Mouse (Mus musculus) heart, postnatal 0 days (tissue): ENCODE results near the gene Esrrg. TPM values are rescaled to one million over a fixed set of nuclear protein-coding genes. Genes with fewer than 3 reads are reported as not detected.
A peak's percentile ranks its signal among the peaks of the same experiment; 100 is the strongest.

Experiments used
- ATAC-seq: fragments of 200-750 bp; cut with Nextera tagmentation; 2 replicates; pipeline ENCODE4 v1.8.0; 2017; ENCODE audit warnings: low read depth, moderate number of reproducible peaks, moderate library complexity; ENCODE audit not compliant: insufficient read depth
- DNase-seq: peaks from one replicate; pipeline ENCODE4 v3.0.0-alpha.2; 2016; ENCODE audit warnings: low spot score
- H3K27ac ChIP-seq: fragments of 300-500 bp; sonication (generic); 2 replicates; pipeline ENCODE4 v1.5.1; 2014; ENCODE audit warnings: low read depth, mild to moderate bottlenecking
- H3K27me3 ChIP-seq: fragments of 300-500 bp; sonication (generic); 2 replicates; pipeline ENCODE4 v1.6.1; 2014; ENCODE audit warnings: low read length, mixed read lengths; ENCODE audit not compliant: control insufficient read depth, insufficient read depth
- H3K36me3 ChIP-seq: fragments of 300-500 bp; sonication (generic); replicated peaks from 2 replicates; pipeline ENCODE4 v1.6.1; 2014; ENCODE audit warnings: low read length, mixed read lengths; ENCODE audit not compliant: control insufficient read depth, insufficient read depth
- H3K4me1 ChIP-seq: fragments of 300-500 bp; sonication (generic); 2 replicates; pipeline ENCODE4 v1.6.1; 2014; ENCODE audit warnings: antibody characterized with exemption; ENCODE audit not compliant: control insufficient read depth, insufficient read depth
- H3K4me2 ChIP-seq: fragments of 300-500 bp; sonication (generic); 2 replicates; pipeline ENCODE4 v1.6.1; 2014; ENCODE audit warnings: low read depth, mild to moderate bottlenecking, low read length, moderate library complexity
- H3K4me3 ChIP-seq: fragments of 300-500 bp; sonication (generic); 2 replicates; pipeline ENCODE4 v1.5.1; 2014; ENCODE audit warnings: low read depth, low read length
- H3K9ac ChIP-seq: fragments of 300-500 bp; sonication (generic); replicated peaks from 2 replicates; pipeline ENCODE4 v1.6.1; 2014; ENCODE audit warnings: low read depth, low read length, mixed read lengths
- H3K9me3 ChIP-seq: fragments of 300-500 bp; sonication (generic); replicated peaks from 2 replicates; pipeline ENCODE4 v1.6.1; 2016; ENCODE audit warnings: low read length; ENCODE audit not compliant: control insufficient read depth
- CTCF ChIP-seq: IDR thresholded peaks from 2 replicates; pipeline ENCODE4 v1.5.1; 2016; ENCODE audit warnings: antibody characterized with exemption, control low read depth, low read depth
- EP300 ChIP-seq: IDR thresholded peaks from 2 replicates; pipeline ENCODE4 v1.6.1; 2016; ENCODE audit warnings: antibody characterized with exemption, low read depth
- WGBS: fragments of 180-500 bp; shearing (Covaris S2); extraction: QIAGEN DNeasy Blood & Tissue Kit; methylation state at CpG from one replicate; pipeline ENCODE4 v1.1.7; 2014; 5-methylcytosine and 5-hydroxymethylcytosine counted together
- polyA plus RNA-seq: library from polyadenylated mRNA; unstranded; fragments of >200 nt; fragmentation: Nextera tagmentation; extraction: Ambion mirVana; gene quantifications from 2 replicates; pipeline ENCODE4 v1.2.1, GENCODE M21; 2015
- total RNA-seq: library from RNA; depleted of rRNA; stranded (reverse); fragments of >200 nt; gene quantifications from 2 replicates; pipeline ENCODE4 v1.2.3, GENCODE M21; 2014; ENCODE audit warnings: low replicate concordance

Esrrg gene
- total and polyA plus RNA-seq, 2 experiments from 2014 or later = 11.5 to 16.8 TPM

DNA sequence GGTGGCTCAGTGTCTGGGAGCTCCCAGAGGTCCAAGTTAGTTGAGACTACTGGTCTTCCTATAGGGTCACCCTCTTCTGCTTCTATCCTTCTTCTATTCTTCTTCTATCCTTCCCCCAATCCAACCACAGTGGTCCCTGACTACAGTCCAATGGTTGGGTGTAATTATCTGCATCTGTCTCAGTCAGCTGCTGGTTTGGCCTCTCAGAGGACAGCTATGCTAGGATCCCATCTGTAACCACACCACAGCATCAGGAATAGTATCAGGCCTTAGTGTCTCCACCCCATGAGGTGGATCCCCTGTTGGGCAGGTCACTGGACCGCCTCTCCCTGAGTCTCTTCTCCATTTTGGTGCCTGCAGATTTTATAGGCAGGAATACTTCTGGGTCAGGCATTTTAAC lies 600.4 kb downstream of the Esrrg start:
- no peak overlapping the region for H3K4me2 ChIP-seq
- H3K27ac ChIP-seq = no peak overlapping the region
- H3K36me3 ChIP-seq = peaks cover 10% of the 10 kb centered on the region; the same call in 1 of the 2 replicates
- ATAC-seq (no peak), DNase-seq (no peak)
- H3K4me1 ChIP-seq = no peaks in the 10 kb centered on the region
- H3K9ac ChIP-seq = no peak overlapping the region
- H3K4me3 ChIP-seq = no peak overlapping the region
- no peak for TF ChIP-seq CTCF
- no peak for TF ChIP-seq EP300
- H3K27me3 ChIP-seq = no peaks in the 10 kb centered on the region
- WGBS = 89% methylated on average over 1 of the region's 1 CpGs
- no peaks in the 10 kb centered on the region for H3K9me3 ChIP-seq

DNA sequence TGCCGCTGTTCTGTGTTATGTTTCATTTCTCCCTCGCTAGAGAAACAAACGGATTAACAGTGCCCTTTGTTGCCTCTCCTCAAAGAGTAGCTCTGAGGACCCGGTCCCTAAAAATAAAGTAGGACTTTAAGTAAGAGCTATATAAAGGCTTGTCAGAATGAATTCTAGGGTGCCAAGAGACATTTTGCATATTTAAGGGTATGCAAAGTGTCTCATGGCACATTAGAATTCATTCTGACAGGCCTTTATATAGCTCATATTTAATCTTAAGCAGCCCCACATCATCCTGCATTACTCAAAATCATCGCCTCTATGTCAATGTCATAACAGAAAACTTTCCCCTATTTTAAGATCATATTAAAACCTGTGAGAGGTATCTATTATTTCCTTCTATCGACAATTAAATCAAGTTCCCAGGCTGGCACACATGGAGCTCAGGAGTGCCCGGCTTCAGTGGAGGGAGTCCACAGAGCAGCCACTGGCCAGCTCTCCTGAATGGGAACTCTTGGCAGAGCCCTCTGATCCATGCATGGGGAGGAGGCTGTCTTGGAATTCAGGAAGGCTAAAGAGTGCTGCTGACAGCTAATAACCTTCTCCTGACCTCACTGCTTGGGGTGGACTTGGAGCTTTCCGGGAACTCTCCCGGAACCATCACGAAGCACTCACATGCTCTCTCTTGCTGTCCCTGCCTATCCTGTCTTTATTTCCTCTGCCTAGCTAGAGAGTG lies 606.5 kb downstream of the Esrrg start:
- WGBS = 26% methylated on average over 10 of the region's 10 CpGs
- TF ChIP-seq CTCF (no peak), EP300 (no peak)
- Histone ChIP-seq H3K9me3 (no peaks in the 10 kb centered on the region), H3K4me2 (peak overlapping the region; percentile 9; the same call in 1 of the 2 replicates), H3K27ac (no peak overlapping the region; the same call in 1 of the 2 replicates), H3K4me1 (no peaks in the 10 kb centered on the region), H3K9ac (no peak overlapping the region), H3K27me3 (no peaks in the 10 kb centered on the region), H3K4me3 (no peak overlapping the region), H3K36me3 (peaks cover 10% of the 10 kb centered on the region; the same call in 1 of the 2 replicates)
- ATAC-seq (no peak), DNase-seq (peak; percentile 43)

DNA sequence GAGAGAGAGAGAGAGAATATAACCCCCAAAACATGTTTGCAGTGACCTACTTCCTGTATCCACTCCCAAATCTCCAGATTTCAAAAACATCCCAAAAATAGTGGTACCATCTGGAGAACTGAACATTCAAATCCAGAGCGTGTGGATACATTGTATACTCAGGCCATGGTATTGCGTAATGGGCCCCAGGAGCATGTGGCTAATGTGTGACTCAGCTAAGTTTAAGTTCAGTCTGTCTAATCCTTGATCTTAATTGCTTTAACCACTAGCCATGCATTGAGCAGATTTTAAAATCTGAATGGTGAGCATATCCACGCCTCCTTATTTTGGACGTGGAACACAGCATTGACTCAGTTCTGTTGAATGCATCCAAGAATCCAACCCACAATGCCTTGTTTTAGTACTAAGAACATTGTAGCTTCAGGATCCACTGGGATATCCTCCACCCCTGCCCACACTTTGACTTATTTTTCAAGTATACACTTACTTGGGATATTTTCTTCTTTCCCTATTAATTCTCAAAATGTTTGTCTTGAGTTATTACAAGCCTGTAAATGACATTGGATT lies 612.7 kb downstream of the Esrrg start:
- no peaks in the 10 kb centered on the region for H3K36me3 ChIP-seq
- no peaks in the 10 kb centered on the region for H3K4me1 ChIP-seq
- H3K27me3 ChIP-seq = no peaks in the 10 kb centered on the region
- H3K9me3 ChIP-seq = no peaks in the 10 kb centered on the region
- TF ChIP-seq EP300 (no peak), CTCF (no peak)
- H3K4me2 ChIP-seq = no peak overlapping the region
- no peak overlapping the region for H3K4me3 ChIP-seq
- WGBS = 81% methylated on average over 4 of the region's 4 CpGs
- DNase-seq = no peak
- no peak overlapping the region for H3K9ac ChIP-seq
- ATAC-seq = no peak
- no peak overlapping the region for H3K27ac ChIP-seq

DNA sequence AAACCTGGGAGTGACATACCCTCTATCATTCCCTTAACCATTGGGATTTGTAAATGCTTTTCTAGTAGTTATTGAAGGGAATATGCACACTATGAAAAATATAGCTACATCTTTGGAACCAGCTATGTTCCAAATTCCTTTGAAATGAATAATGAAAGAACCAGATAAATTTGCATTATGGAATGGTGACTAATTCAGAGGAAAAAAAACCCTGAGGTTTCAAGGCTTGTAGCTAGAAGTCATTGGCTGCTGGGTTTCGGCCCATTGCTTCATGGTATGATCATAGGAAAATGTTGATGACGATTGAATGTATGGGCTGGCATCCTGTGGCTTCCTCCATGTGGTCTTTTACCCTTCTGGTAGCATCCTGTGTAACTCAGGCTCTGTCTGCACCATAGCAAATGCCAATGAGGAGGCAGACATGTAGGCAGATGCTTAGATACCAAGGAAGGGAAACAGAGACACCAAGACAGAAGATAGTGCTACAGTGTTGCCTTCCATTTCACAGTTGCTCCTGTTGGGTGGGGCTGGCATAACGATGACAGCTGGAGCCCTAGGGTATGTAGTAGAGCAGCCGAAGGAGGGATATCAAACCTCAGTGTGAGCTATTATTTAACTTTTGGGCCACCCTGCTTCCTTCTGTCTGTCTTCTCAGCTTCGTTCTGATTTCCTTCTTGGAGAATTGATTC lies 624.6 kb downstream of the Esrrg start:
- Histone ChIP-seq H3K4me1 (no peaks in the 10 kb centered on the region), H3K27ac (no peak overlapping the region), H3K4me3 (no peak overlapping the region), H3K27me3 (no peaks in the 10 kb centered on the region), H3K4me2 (no peak overlapping the region), H3K36me3 (no peaks in the 10 kb centered on the region), H3K9ac (no peak overlapping the region), H3K9me3 (no peaks in the 10 kb centered on the region)
- DNase-seq (no peak), ATAC-seq (no peak)
- WGBS = 75% methylated on average over 5 of the region's 5 CpGs
- TF ChIP-seq EP300 (no peak), CTCF (no peak)

DNA sequence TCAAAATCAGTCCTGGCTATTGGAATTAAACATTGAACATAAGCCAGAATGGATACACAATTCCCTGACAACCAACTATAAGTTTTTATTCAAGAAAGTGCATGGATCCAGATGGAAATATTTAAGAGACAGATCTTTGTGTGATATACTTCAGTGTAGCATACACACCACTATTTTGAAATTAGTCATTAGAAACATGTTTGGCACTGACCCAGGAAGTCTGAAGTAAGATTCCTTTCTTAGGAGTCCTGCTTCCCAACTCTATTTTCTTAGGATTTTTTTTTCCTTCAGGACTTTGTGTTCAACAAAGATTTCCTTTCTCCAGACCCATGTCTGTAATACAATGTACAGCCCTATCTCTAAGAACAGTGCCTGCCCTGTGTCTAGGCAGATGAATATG lies 630.0 kb downstream of the Esrrg start:
- DNase-seq = no peak
- Histone ChIP-seq H3K4me2 (no peak overlapping the region), H3K4me3 (no peak overlapping the region), H3K27me3 (no peaks in the 10 kb centered on the region), H3K27ac (no peak overlapping the region), H3K9ac (no peak overlapping the region), H3K36me3 (no peaks in the 10 kb centered on the region), H3K4me1 (no peaks in the 10 kb centered on the region), H3K9me3 (no peaks in the 10 kb centered on the region)
- no peak for ATAC-seq
- TF ChIP-seq EP300 (no peak), CTCF (no peak)
